Mouse (Mus musculus): Measurements from ENCODE around the gene Ubl4b.

Gene Ubl4b

DNA sequence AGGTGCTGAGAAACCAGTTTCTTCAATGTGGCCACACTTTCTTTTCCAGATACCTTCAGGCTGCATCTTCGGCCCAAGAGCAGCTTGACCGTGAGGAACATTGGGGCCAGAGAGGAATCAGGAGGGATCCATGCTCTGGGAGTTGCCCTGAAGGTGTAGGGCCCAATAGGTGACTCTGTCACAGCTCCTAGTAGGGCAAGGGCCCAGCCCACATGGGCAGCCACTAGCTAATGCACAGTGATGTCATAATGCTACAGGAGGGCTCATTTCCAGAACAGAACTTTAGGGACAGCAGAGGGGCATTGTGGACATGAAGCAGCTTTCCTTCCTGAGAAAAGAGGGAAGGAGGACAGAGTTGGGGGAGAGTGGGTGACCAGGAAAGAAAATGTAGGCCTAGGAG lies at the start of gene Ubl4b:
TSS of gene Ubl4b (minus strand) at position 232 of the 400 bp plus-strand sequence.
- DNase-seq, result no peak

DNA sequence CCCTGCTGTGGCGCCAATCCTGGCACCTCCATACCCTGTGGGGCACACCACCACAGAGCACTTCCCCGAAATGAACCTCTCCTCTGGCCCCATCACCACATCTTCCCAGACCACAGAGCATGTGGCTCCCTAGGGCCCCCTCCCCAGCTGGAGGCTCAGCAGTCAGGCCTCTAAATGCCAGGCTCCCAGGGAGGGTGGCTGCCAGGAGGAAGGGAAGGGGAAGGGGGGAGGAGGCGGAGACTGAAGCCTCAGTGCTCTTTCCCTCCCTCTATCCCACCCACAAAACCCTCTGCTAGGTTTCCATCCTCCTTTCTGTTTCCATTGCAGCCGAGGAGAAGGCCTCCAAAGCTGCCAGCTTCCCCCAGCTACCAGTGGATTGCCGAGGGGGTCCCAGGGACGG lies 45.3 kb upstream of the Ubl4b start:
- DNase-seq, result no peak

DNA sequence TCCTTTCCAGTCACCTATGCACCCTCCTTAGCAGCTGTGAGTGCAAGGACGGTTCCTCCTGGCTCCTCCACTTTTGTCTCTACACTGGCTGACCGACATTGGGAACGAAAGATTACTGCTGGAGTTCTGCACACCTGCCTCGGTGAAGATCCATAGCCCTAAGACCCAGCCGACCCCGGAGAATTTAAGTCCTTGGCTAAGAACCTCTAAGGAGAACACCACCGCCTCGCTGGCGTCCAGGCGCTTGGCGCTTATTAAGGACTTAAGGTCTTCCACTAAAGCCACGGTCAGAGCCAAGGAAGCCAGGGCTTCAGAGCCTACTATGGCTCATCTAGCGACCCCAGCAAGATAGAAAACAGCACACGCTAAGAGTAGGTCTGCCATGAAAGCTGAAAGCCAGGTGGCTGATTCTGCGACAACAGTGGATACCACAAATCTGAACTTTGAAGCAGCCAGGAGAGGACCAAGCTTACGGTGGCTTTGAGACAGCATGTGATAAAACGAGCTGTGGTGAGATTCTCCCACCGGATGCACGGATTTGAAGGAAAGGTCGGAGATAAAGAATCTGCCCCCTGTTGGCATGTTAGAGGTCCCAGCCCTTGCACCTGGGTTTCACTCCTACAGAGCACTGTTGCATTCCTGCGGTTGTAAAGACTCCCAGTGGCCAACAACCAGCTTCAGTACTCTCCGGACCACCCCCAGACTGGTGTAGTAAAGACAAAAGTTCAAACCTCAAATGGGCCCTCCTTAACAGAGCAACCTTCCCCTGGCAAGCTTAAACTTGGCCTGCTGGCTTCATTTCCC lies 42.9 kb upstream of the Ubl4b start:
- DNase-seq, result peak in 1 of 2 experiments; percentile 19

DNA sequence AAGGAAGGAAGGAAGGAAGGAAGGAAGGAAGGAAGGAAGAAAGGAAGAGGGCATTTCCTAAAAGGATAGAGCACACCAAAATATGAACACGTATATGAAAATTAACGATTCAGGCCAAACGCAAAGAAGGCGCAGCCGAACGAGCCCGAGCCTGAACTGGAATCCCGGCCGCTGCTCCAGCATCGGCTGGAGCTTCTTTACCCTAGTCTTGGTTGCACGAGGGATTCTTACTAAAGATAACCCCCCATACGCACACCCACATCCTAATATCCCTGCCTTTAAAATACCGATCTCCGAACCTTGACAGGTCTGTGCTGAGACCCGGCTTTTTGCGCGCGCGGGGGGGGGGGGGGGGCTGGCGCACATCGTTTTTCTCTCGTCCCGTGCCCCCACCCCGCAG lies 42.3 kb upstream of the Ubl4b start:
- DNase-seq, result no peak

DNA sequence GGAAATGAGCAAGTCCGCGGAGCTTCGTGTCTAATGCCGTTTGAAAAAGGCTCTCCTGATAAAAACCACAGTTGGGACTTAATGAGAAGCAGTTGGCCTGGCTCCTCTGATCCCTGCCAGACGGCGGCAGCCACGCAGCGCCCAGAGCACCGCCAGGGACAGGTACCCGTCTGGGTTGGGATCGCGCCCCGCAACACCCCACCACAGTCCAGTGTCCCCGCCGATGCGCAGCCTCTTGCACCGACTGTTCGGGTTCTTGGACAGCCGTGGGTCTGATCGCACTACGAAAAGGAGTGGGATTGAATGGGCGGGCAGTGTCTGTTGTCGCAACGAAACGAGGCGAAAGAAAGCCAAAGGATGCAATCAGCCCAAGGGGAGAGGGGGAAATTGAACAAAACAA lies 41.7 kb upstream of the Ubl4b start:
- peak; percentile 39 to 57 for DNase-seq

DNA sequence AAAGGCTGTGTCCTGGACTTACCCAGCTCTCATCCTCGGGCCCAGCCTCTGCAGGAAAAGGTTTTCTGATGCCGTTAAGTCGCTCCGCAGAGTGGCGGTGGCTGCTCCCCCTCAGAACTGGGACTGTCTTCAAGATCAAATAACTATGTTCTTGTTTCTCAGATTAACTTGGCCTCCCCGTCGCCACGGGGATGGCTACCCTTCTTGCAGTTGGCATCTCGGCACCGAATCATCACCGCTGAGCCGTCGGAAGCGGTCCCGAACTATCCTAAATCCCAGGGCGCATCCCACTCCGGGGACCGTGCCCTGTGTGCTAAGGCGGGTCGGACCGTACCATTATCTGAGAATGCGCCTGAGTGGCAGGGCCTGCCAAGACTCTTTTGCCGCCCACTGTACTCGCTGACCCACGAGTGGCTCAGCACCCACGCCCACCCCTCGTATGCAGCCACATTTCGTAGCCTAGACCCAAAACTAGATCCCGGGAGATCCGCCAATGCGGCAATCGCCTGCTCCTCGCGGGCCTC lies 41.1 kb upstream of the Ubl4b start:
- DNase-seq, result no peak

DNA sequence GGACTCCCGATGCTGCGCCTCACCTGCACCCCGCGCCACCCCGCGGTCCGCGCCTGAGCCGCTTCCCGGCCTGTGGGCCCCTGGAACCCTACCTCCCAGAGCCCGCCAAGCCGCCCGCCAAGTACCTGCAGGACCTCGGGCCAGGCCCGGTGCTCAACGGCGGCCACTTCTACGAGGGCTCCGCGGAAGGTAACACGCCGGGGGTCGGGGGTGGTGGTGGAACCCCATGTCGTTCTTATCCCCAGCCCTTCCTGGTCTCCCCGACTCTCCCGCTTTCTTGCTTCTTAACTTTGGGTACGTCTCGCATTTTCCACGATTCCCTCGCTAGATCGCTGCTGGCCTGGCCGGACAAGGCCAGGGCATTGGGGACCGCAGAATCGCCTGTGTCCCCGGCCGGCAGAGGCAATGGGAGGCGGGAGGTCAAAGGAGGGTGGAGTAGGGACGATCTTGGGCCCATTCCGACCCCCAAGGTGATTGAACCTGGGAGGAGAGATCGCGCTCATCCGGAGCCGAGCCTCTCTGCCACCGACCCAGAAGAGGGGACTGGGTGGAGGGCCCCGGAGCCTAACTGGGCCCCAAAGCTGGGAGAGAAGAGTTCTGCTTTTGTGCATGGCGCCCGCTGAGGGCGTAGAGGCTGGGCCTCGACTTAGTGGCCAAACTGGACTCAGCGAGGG lies 40.5 kb upstream of the Ubl4b start:
- peak; percentile 32 to 40 for DNase-seq

DNA sequence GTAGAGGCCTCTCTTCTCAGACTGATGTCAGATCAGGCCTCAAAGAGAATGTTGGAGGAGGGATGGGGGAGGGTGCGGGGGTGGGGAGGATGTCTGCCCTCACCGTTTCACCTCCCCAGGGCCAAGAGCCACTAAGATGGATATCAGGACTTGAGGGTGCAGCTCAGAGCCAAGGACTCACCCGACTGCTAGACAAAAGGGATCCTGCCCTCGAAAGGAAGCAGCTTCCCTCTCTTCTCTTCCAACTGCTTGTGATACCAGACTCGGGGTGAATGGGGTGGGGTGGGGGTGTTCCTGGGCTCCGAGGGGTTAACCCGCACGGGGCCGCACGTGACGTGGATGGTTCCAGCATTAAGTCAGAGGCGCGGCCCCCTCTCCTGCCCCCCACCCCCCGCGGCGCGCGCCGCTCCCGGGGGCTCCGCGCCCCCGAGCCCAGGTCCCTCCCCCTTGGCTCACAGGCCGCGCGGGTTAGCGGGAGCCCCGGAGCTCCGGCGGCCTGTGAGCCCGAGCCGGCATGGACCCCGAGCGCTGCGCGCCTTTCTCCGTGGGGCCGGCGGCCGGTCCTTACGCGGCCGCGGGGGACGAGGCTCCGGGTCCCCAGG lies 39.9 kb upstream of the Ubl4b start, which contains the start of gene Alx3:
TSS of gene Alx3 (plus strand) at position 370 of the 602 bp plus-strand sequence.
- no peak for DNase-seq

DNA sequence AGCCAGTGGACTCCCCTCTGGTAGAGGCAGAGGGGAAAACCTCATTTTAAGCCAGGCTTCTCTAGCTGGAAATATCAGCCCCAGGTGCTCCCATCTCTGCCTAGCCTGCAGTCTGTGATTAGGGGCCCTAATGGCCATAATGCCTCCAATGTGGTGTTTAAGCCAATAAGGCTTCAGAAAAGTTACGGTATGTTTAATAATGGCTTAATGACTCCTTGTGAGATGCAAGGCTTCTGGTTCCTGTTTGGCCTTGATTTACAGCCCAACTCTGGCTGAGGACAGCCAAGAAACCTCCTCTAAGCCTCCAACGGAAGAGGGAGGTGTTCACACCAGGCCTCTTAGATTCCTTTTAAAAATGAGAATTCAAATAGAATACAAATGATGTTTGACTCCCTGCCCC lies 38.8 kb upstream of the Ubl4b start:
- no peak for DNase-seq

DNA sequence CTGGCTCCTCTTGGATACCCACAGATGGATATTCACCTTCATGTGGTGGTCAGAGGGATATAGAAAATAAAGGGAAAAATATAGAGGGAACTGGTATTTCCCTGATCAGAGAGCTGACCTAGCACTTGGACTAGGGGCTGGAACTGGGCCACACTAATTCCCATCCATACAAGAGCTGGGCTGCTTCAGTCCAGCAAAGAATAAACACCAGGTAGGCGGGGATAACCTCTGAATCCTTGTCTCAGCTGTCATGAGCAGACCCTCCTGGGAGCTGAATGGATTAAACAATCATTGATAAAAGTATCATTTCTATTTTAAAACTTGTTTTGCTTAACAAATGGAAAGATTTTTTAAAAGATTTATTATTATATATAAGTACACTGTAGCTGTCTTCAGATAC lies 36.7 kb upstream of the Ubl4b start:
- no peak for DNase-seq

DNA sequence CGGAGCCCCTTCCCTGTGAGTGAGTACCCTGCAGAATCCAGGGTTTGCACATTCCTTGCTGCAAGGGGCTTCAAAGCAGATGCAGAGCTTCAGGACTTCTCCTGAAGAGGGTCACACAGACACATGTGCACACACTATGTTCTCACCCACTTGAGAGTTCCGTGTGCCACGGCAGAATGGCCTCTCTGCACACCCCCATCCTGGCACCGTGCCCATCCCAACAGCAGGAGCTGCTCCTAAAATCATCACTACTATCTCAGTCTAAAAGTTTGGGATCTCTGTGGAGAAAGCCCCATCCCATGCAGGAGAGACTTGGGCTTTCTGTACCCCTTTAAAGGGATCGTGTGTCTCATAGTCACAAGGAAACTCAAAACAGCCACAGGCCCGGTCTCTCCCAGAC lies 31.6 kb upstream of the Ubl4b start:
- DNase-seq, result no peak

DNA sequence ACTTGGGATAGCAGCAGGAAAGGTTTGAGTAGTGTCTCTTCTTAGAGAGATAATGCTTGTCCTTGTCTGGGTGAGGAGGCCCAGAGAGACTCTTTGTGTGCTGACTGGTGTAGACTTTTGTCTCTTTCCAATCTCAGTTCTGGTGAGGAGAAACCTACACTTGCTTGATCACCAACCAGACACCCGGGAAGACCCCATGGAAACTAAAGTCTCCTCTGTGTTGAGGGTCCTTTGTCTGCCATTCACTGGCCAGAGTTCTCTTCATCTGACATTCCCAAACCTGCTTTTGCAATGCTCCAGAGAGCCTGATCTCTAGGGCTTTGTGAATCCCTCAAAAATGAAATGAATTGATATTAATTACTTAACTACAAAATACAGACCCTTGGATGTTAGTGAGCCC lies 29.0 kb upstream of the Ubl4b start:
- no peak for DNase-seq

DNA sequence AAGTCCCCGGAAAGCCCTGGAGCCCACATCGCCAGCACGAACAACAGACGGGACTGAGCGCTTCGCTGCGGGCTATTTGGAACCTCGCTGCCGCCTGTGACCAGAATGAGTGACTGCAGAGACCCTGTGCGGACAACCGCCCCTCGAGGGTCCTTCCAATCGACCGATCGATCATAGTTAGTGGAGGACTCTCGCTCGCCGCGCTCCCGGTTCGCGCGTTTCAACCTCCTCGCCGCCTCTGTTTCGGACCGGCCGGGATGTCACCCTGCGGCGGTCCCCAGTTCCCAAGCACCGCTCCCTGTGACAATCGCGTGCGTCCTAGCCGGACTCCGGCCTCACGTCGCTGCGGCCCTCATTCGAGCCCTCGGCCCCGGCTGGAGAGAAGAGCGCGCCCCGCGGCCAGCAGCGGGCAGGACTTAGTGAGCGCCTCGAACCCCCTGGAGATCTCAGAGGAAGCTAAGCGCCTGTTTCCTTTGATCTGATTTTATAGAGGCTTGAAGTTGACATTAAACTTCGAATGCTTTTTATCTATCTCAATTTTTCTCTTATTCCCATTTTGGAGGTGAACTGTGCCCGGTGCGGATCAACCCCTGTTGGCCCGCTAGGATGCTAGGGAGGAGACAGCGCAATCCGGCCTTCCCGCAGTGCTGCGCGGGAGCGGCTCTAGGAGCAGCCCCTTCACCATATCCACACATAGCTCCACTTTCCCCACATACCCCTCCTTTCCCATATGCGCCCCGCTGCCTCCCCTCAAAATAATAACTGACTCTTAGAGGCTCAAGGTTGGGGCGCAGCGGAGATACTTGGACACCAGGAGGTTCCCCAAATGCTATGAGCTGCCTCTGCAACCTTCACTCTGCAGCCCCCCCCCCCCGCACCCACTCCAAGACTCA lies 28.2 kb upstream of the Ubl4b start:
- peak; percentile 30 to 33 for DNase-seq

DNA sequence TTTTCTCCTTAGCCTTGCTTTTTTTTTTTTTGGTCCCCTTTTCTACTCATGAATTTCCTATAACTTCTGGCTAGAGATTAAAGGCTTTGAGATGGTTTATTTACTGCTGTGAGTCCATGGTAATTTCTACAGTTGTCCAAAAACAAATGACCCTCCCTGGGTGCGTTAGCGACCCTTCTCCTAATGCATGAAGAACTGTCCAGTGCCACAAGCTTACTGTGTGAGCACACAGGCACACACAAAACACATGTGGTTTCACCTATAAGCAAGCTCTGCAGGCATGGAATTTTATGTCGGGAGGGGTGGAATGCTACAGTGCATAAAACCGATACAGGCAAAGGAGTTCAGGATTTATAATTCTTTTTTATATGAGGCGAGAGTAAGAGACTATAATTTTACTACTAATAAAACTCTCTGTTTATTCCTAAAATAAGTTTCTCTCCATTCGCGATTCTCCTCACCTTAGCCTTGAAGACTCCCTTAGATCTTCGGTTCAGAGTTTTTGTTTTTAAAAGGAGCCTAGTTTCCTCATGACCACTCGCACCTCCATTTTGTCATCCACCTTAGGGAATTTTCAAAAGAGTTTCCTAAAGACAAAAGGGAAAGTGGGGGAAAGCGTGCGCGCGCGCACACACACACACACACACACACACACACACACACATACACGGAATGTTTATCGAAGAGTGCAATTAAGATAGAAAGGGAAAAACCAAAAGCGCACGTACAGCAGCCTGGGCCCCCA lies 27.4 kb upstream of the Ubl4b start:
- no peak for DNase-seq

DNA sequence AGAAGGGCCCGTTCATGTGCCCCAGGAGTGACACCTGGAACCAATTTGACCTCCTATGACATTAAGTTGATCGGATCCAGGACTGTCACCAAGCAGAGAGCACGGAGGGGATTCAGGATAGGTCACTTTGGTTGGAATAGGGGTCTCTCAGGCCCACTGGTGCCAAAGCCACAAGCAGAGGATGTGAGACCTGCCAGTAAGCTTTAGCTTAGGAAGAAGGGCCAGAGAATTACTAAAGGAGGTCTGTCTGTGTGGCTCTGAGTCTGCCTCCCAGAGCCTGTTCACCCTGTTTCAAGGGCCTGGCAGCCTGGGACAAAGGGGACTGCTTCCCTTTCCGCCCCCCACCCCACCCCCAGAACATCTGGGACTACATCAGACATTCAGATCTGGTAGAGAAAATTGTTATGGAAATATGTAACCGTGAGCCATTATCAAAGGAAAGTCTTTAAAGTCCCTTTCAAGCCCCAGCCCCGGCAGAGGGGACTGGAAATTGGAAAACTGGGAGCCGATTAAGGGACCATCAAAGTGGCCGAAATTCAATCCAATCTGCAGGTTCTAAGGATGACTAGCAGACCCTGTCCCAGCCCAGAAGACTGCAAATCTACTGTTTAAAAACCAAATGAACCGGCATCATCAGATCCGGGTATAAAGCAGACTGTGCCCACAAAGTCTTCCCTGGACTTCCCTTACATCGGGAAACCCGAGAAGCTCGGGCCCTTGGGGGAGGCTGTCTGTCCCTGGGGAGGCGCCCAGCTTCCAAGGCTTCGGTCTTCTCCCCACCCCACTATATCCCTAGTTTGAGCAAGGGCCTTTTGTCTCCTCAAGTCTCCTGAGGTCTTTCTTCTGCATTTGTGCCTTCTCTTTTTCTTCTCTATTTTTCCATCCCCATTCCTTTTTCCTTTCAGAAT lies 26.5 kb upstream of the Ubl4b start:
- DNase-seq, result no peak

DNA sequence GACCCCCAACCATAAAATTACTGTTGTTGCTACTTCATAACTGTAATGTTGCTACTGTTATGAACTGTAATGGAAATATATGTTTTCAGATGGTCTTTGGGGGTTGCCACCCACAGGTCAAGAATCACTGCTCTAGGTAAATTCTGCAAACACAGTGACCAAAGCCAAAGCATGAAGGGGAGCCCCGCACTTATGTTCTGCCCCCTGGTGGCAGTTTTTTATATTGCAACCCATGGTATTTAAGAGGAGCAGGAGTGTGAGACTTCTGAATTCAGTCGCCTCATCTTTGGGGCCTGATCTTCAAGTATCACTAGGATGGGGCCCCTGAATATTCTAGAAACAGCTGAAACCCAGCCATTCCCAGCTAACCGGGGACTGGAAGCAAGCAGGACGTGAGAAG lies 24.6 kb upstream of the Ubl4b start:
- peak; percentile 64 to 84 for DNase-seq

DNA sequence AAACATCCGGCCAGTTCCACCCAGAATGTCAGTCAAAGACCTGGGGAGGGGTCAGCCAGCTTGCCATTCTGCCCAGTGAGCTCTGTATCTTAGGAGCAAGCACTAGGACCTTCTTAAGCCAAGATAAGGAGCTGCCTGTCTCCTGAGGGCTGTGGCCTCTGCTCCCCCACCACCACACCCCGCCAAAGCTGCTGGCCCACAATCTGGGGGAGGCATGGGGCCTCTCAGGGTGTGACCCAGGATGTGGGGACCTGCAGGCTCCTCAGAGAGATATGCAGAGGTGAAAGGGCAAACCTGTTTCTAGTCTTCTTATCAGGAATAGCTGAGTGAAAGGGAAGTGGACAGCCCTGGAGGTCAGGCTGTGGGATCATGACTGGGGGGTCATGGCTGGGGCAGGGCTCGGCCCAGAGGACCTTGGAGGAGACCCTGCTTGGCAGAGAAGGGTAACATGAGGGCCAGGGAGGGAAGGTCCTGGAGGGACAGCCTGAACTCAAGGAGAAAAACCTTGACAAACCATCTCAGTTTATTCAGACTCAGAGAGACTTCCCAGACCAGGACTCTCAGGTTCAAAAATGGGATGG lies 23.0 kb upstream of the Ubl4b start:
- DNase-seq, result no peak

DNA sequence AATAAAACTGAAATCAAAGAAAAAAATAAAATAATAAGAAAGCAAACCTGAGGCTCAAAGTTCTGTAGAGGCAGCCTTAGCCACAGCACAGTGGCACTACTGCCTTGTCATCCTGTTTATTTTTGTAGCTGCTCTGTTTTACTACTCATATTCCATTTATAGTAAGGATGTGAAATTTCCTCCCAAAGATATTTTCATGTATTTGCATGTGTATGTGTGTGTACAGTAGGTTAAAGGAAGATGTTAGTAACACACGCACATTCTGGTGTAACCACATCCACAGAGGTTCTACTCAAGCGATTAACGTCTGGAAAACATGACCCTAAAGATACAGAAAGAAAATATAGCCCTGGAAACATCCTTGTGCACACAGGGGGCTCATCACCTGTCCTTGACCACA lies 21.9 kb upstream of the Ubl4b start:
- no peak for DNase-seq

DNA sequence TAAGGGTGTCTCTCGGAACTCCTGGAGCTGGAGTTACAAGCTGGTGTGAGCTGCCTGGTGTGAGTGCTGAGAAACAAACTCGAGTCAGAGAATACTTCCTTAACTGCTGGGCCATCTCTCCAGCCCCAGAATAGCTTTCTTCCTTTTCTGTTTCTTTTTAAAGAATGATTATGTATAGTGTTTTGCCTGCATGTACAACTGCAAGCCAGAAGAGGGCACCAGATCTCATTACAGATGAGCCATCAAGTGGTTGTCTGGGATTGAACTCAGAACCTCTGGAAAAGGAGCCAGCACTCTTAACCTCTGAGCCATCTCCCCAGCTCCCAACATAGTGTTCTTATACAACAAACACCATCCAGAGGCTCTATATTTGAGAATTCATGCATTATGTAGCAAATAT lies 16.3 kb upstream of the Ubl4b start:
- DNase-seq, result no peak

DNA sequence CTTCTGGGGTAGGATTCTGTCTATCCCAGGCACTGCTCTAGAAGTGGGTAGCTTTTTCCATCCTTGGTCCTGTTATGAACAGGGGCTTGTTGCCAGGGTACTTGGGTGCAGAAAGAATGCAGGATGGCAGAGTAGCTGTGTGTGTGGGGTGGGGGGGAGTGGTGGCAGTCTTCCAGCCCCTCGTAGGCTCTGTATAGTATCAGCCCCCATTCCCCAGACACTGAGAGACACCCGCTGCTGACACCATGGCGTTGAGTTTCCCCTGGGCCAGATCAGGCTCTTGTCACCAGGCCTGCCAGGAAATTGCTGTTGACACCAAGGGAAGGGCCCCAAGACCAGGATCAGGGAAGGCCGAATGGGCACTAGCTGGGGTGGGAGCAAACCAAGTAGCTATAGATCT lies 13.8 kb upstream of the Ubl4b start:
- no peak for DNase-seq

Measured in cerebellum, postnatal 25 days (tissue).